Mouse (Mus musculus): ENCODE measurements around the gene Dennd5a.
A peak's percentile ranks its signal among the peaks of the same experiment; 100 is the strongest.

Gene Dennd5a

GRCm38 (mm10) chr7:109886249-109886648, 74.0 kb downstream of the Dennd5a start:
- no peak for DNase-seq (ENCODE audit: low spot score in 2 of 2)

- DNase-seq (ENCODE audit: low spot score in 2 of 2), result no peak
Observed at GRCm38 (mm10) chr7:109882574-109882973, 77.7 kb downstream of the Dennd5a start.

- DNase-seq (ENCODE audit: low spot score in 2 of 2), result no peak
Observed at GRCm38 (mm10) chr7:109881561-109882099, 78.6 kb downstream of the Dennd5a start.

- no peak for DNase-seq (ENCODE audit: low spot score in 2 of 2)
Observed at GRCm38 (mm10) chr7:109879158-109879557, 81.1 kb downstream of the Dennd5a start.

- DNase-seq (ENCODE audit: low spot score in 2 of 2), result no peak
Observed at GRCm38 (mm10) chr7:109876085-109876484, 84.2 kb downstream of the Dennd5a start.

- DNase-seq (ENCODE audit: low spot score in 2 of 2), result no peak
Observed at GRCm38 (mm10) chr7:109875598-109875997, 84.7 kb downstream of the Dennd5a start.

GRCm38 (mm10) chr7:109875033-109875432, 85.2 kb downstream of the Dennd5a start:
- no peak for DNase-seq (ENCODE audit: low spot score in 2 of 2)

- DNase-seq (ENCODE audit: low spot score in 2 of 2), result no peak
Observed at GRCm38 (mm10) chr7:109873170-109873569, 87.1 kb downstream of the Dennd5a start.

GRCm38 (mm10) chr7:109871232-109871631, 89.0 kb downstream of the Dennd5a start:
- DNase-seq (ENCODE audit: low spot score in 2 of 2), result no peak

GRCm38 (mm10) chr7:109868498-109868897, 91.8 kb downstream of the Dennd5a start:
- no peak for DNase-seq (ENCODE audit: low spot score in 2 of 2)

- DNase-seq (ENCODE audit: low spot score in 2 of 2), result no peak
Observed at GRCm38 (mm10) chr7:109866643-109867042, 93.6 kb downstream of the Dennd5a start.

GRCm38 (mm10) chr7:109865370-109866229, 94.7 kb downstream of the Dennd5a start, which contains the start of gene Scube2:
Scube2 (minus strand) TSS chr7:109865679.
- peak in 1 of 2 experiments; percentile 65 for DNase-seq (ENCODE audit: low spot score in 2 of 2)

- no peak for DNase-seq (ENCODE audit: low spot score in 2 of 2)
Observed at GRCm38 (mm10) chr7:109863561-109863960, 96.7 kb downstream of the Dennd5a start.

- no peak for DNase-seq (ENCODE audit: low spot score in 2 of 2)
Observed at GRCm38 (mm10) chr7:109860162-109860561, 100.1 kb downstream of the Dennd5a start.

GRCm38 (mm10) chr7:109859354-109859753, 100.9 kb downstream of the Dennd5a start:
- DNase-seq (ENCODE audit: low spot score in 2 of 2), result no peak

GRCm38 (mm10) chr7:109852752-109853212, 107.5 kb downstream of the Dennd5a start:
- DNase-seq (ENCODE audit: low spot score in 2 of 2), result no peak

GRCm38 (mm10) chr7:109852017-109852416, 108.3 kb downstream of the Dennd5a start:
- no peak for DNase-seq (ENCODE audit: low spot score in 2 of 2)

- no peak for DNase-seq (ENCODE audit: low spot score in 2 of 2)
Observed at GRCm38 (mm10) chr7:109850531-109850930, 109.7 kb downstream of the Dennd5a start.

GRCm38 (mm10) chr7:109849750-109850434, 110.4 kb downstream of the Dennd5a start:
- DNase-seq (ENCODE audit: low spot score in 2 of 2), result no peak

- DNase-seq (ENCODE audit: low spot score in 2 of 2), result no peak
Observed at GRCm38 (mm10) chr7:109848867-109849733, 111.2 kb downstream of the Dennd5a start.

GRCm38 (mm10) chr7:109844100-109844499, 116.2 kb downstream of the Dennd5a start:
- no peak for DNase-seq (ENCODE audit: low spot score in 2 of 2)

Measured in spleen, postnatal 4 days (tissue).